In the genomic region with DNA sequence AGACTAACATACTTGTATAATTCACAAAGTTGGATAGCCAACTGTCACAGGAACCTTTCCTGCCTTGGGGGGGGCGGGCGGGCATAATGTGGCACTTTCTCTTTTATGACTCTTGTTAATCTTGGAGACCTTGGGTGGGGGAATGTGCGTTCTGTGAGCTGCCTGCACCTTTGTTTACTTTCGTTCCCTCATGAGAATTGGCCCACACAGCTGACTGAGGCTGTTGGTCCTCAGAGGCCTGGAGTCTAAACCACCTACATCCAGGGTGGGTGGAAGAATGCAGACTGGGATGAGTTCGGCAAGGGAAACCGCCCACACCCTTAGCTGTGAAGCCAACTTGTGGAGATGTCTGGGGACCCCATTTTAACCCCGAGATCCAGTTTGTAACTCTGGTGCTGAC, we compare ENCODE assay signal across 10 mouse cellular contexts. TPM values are rescaled to one million over a fixed set of nuclear protein-coding genes. Genes with fewer than 3 reads are reported as not detected.
DNase-seq lines count a peak whose midpoint lies in the region; ATAC-seq lines count a peak whose summit lies in the region.
"Had no signal": no experiment of that assay in that cellular context is flagged by ENCODE, and none has a peak within 500 bp of the region (broad histone marks: within the 10 kb centered on the region; RNA-seq: fewer than 3 reads in every experiment).

No protein-coding gene starts in this region.

- intact Hi-C loops in heart, postnatal 14 days (cut with DNase I), result loop anchor here (2.0 to 5.0 kb wide), 2 partner anchors 26 to 49 kb away; no protein-coding TSS in a partner anchor

- no peaks in the 10 kb centered on the region for H3K9me3 ChIP-seq in heart, embryonic 16.5 days (replicated peaks; ENCODE audit: control insufficient read depth, low read length)
- H3K9me3 ChIP-seq in limb, embryonic 13.5 days, result no peaks in the 10 kb centered on the region

- H3K36me3 ChIP-seq in heart, embryonic 16.5 days (ENCODE audit: control insufficient read depth, insufficient read depth), result no peaks in the 10 kb centered on the region
- no peaks in the 10 kb centered on the region for H3K36me3 ChIP-seq in limb, embryonic 13.5 days

- no peaks in the 10 kb centered on the region for H3K27me3 ChIP-seq in heart, embryonic 16.5 days (ENCODE audit: control insufficient read depth, insufficient read depth, low read length)
- H3K27me3 ChIP-seq in limb, embryonic 13.5 days, result peaks cover 11% of the 10 kb centered on the region; the same call in 1 of the 2 replicates

- peaks cover 56% of the 10 kb centered on the region for H3K4me1 ChIP-seq in heart, embryonic 16.5 days (ENCODE audit: control insufficient read depth, insufficient read depth, low read length)
- peaks cover 70% of the 10 kb centered on the region for H3K4me1 ChIP-seq in limb, embryonic 13.5 days

- peak overlapping the region; percentile 57 for H3K27ac ChIP-seq in heart, embryonic 16.5 days (ENCODE audit: low read length)
- H3K27ac ChIP-seq in limb, embryonic 13.5 days, result peak overlapping the region; percentile 55
- H3K27ac ChIP-seq: liver, embryonic 14.5 days had no signal

- peak overlapping the region; percentile 25; the same call in 1 of the 2 replicates for H3K4me3 ChIP-seq in heart, embryonic 16.5 days (ENCODE audit: low read length)
- peak overlapping the region; percentile 28; the same call in 1 of the 2 replicates for H3K4me3 ChIP-seq in limb, embryonic 13.5 days

- H3K4me2 ChIP-seq in heart, embryonic 16.5 days (ENCODE audit: low read depth, low read length), result peak overlapping the region; percentile 54
- peak overlapping the region; percentile 60 for H3K4me2 ChIP-seq in limb, embryonic 13.5 days (replicated peaks)

- WGBS in heart, embryonic 16.5 days, result 37% methylated on average over 7 of the region's 7 CpGs
- 20% methylated on average over 7 of the region's 7 CpGs for WGBS in limb, embryonic 13.5 days

- ATAC-seq in heart, embryonic 16.5 days (replicated peaks; ENCODE audit: extremely low read depth, insufficient read depth, low FRiP score), result no peak
- no peak for ATAC-seq in limb, embryonic 13.5 days (ENCODE audit: low FRiP score, low read depth)

- DNase-seq in heart, postnatal 14 days, result no peak
- peak; percentile 16 for DNase-seq in urinary bladder, postnatal 14 days (ENCODE audit: low spot score)
- DNase-seq in urinary bladder, postnatal 25 days (ENCODE audit: low spot score), result no peak
- no peak for DNase-seq in cerebellum, adult 11-12 months
- no peak for DNase-seq in cerebellum, adult 11 months
- no peak for DNase-seq in right cerebral cortex, postnatal 14 days

- H3K9ac ChIP-seq in heart, embryonic 16.5 days (ENCODE audit: low read length), result peak overlapping the region; percentile 68
- H3K9ac ChIP-seq in limb, embryonic 13.5 days, result peak overlapping the region; percentile 53; the same call in 1 of the 2 replicates
- H3K9ac ChIP-seq: liver, embryonic 14.5 days had no signal

RNA-seq across cellular contexts. Expression of a gene that starts 13.0 kb away (rescaled TPM):
- 14.9 and 15.0 TPM in 2 replicates for polyA plus RNA-seq in heart, embryonic 16.5 days (2015; fragmentation: Nextera tagmentation; extraction: Ambion mirVana)
- total RNA-seq in heart, postnatal 14 days (2021), result 10 to 100 TPM; 13.4 to 18.0 TPM
- 17.1 and 20.8 TPM in 2 replicates for polyA plus RNA-seq in limb, embryonic 13.5 days (2015; fragmentation: Nextera tagmentation; extraction: Ambion mirVana)
- total RNA-seq: hematopoietic stem cell, adult 5-6 weeks had no signal
